Mouse (Mus musculus): ENCODE data around the gene Prkca. TPM values are rescaled to one million over a fixed set of nuclear protein-coding genes. Genes with fewer than 3 reads are reported as not detected.

Gene Prkca
- total and polyA plus RNA-seq, 3 experiments: 11.6 to 33.4 (median 32.2) TPM

GRCm38 (mm10) chr11:108178802-108179201, 164.9 kb downstream of the Prkca start:
- Histone ChIP-seq H3K4me3 (no peak overlapping the region), H3K36me3 (ENCODE audit: control insufficient read depth, insufficient read depth, low read length) (no peaks in the 10 kb centered on the region), H3K27ac (no peak overlapping the region), H3K9ac (ENCODE audit: low read depth, low read length) (no peak overlapping the region), H3K27me3 (ENCODE audit: control insufficient read depth, insufficient read depth, low read length) (no peaks in the 10 kb centered on the region), H3K4me1 (ENCODE audit: control insufficient read depth, insufficient read depth, low read length) (peaks cover 2% of the 10 kb centered on the region; the same call in 1 of the 2 replicates), H3K79me2 (replicated peaks; ENCODE audit: control insufficient read depth, insufficient read depth, low read length) (peaks cover 2% of the 10 kb centered on the region; the same call in 1 of the 2 replicates)
- 63% methylated on average over 5 of the region's 5 CpGs for WGBS
- no peak for TF ChIP-seq EP300 (IDR thresholded peaks at IDR 0.05; ENCODE audit: insufficient read depth, low read depth, low read length)
- TF ChIP-seq CTCF (IDR thresholded peaks at IDR 0.05): no peak
- TF ChIP-seq POLR2A (IDR thresholded peaks at IDR 0.05; ENCODE audit: insufficient read depth, low read depth, low read length): no peak
- DNase-seq: no peak
- intact Hi-C loops (cut with DNase I): no loop called here

- intact Hi-C loops (cut with DNase I): no loop called here
- Histone ChIP-seq H3K36me3 (ENCODE audit: control insufficient read depth, insufficient read depth, low read length) (no peaks in the 10 kb centered on the region), H3K4me1 (ENCODE audit: control insufficient read depth, insufficient read depth, low read length) (peaks cover 2% of the 10 kb centered on the region; the same call in 1 of the 2 replicates), H3K27me3 (ENCODE audit: control insufficient read depth, insufficient read depth, low read length) (no peaks in the 10 kb centered on the region), H3K9ac (ENCODE audit: low read depth, low read length) (no peak overlapping the region), H3K79me2 (replicated peaks; ENCODE audit: control insufficient read depth, insufficient read depth, low read length) (peaks cover 2% of the 10 kb centered on the region; the same call in 1 of the 2 replicates), H3K4me3 (no peak overlapping the region), H3K27ac (no peak overlapping the region)
- TF ChIP-seq EP300 (IDR thresholded peaks at IDR 0.05; ENCODE audit: insufficient read depth, low read depth, low read length): no peak
- TF ChIP-seq CTCF (IDR thresholded peaks at IDR 0.05): no peak
- no peak for TF ChIP-seq POLR2A (IDR thresholded peaks at IDR 0.05; ENCODE audit: insufficient read depth, low read depth, low read length)
- WGBS: 98% methylated on average over 3 of the region's 3 CpGs
- DNase-seq: no peak
Observed at GRCm38 (mm10) chr11:108178258-108178657, 165.5 kb downstream of the Prkca start.

GRCm38 (mm10) chr11:108176715-108177114, 167.0 kb downstream of the Prkca start:
- 86% methylated on average over 5 of the region's 5 CpGs for WGBS
- Histone ChIP-seq H3K4me3 (no peak overlapping the region), H3K79me2 (replicated peaks; ENCODE audit: control insufficient read depth, insufficient read depth, low read length) (peaks cover 2% of the 10 kb centered on the region; the same call in 1 of the 2 replicates), H3K36me3 (ENCODE audit: control insufficient read depth, insufficient read depth, low read length) (no peaks in the 10 kb centered on the region), H3K4me1 (ENCODE audit: control insufficient read depth, insufficient read depth, low read length) (peaks cover 2% of the 10 kb centered on the region; the same call in 1 of the 2 replicates), H3K27me3 (ENCODE audit: control insufficient read depth, insufficient read depth, low read length) (no peaks in the 10 kb centered on the region), H3K9ac (ENCODE audit: low read depth, low read length) (no peak overlapping the region), H3K27ac (no peak overlapping the region)
- TF ChIP-seq EP300 (IDR thresholded peaks at IDR 0.05; ENCODE audit: insufficient read depth, low read depth, low read length) (no peak), CTCF (IDR thresholded peaks at IDR 0.05) (no peak), POLR2A (IDR thresholded peaks at IDR 0.05; ENCODE audit: insufficient read depth, low read depth, low read length) (no peak)
- intact Hi-C loops (cut with DNase I): no loop called here
- DNase-seq: no peak

GRCm38 (mm10) chr11:108171917-108172316, 171.8 kb downstream of the Prkca start:
- Histone ChIP-seq H3K27me3 (ENCODE audit: control insufficient read depth, insufficient read depth, low read length) (no peaks in the 10 kb centered on the region), H3K9ac (ENCODE audit: low read depth, low read length) (no peak overlapping the region), H3K4me1 (ENCODE audit: control insufficient read depth, insufficient read depth, low read length) (no peaks in the 10 kb centered on the region; the same call in 1 of the 2 replicates), H3K36me3 (ENCODE audit: control insufficient read depth, insufficient read depth, low read length) (no peaks in the 10 kb centered on the region), H3K4me3 (no peak overlapping the region), H3K27ac (no peak overlapping the region), H3K79me2 (replicated peaks; ENCODE audit: control insufficient read depth, insufficient read depth, low read length) (peaks cover 2% of the 10 kb centered on the region; the same call in 1 of the 2 replicates)
- DNase-seq: no peak
- TF ChIP-seq CTCF (IDR thresholded peaks at IDR 0.05) (no peak), EP300 (IDR thresholded peaks at IDR 0.05; ENCODE audit: insufficient read depth, low read depth, low read length) (no peak), POLR2A (IDR thresholded peaks at IDR 0.05; ENCODE audit: insufficient read depth, low read depth, low read length) (no peak)
- 92% methylated on average over 5 of the region's 5 CpGs for WGBS
- intact Hi-C loops (cut with DNase I): no loop called here

GRCm38 (mm10) chr11:108171260-108171659, 172.5 kb downstream of the Prkca start:
- intact Hi-C loops (cut with DNase I): no loop called here
- no peak overlapping the region for H3K4me3 ChIP-seq
- DNase-seq: no peak
- H3K27me3 ChIP-seq (ENCODE audit: control insufficient read depth, insufficient read depth, low read length): no peaks in the 10 kb centered on the region
- no peak for TF ChIP-seq EP300 (IDR thresholded peaks at IDR 0.05; ENCODE audit: insufficient read depth, low read depth, low read length)
- TF ChIP-seq POLR2A (IDR thresholded peaks at IDR 0.05; ENCODE audit: insufficient read depth, low read depth, low read length): no peak
- TF ChIP-seq CTCF (IDR thresholded peaks at IDR 0.05): no peak
- no peak overlapping the region for H3K9ac ChIP-seq (ENCODE audit: low read depth, low read length)
- H3K36me3 ChIP-seq (ENCODE audit: control insufficient read depth, insufficient read depth, low read length): no peaks in the 10 kb centered on the region
- WGBS: 92% methylated on average over 6 of the region's 6 CpGs
- peaks cover 2% of the 10 kb centered on the region; the same call in 1 of the 2 replicates for H3K79me2 ChIP-seq (replicated peaks; ENCODE audit: control insufficient read depth, insufficient read depth, low read length)
- no peak overlapping the region for H3K27ac ChIP-seq
- H3K4me1 ChIP-seq (ENCODE audit: control insufficient read depth, insufficient read depth, low read length): no peaks in the 10 kb centered on the region; the same call in 1 of the 2 replicates

- WGBS: 86% methylated on average over 3 of the region's 3 CpGs
- no peak overlapping the region for H3K4me3 ChIP-seq
- no peak overlapping the region for H3K9ac ChIP-seq (ENCODE audit: low read depth, low read length)
- no peak overlapping the region for H3K27ac ChIP-seq
- H3K27me3 ChIP-seq (ENCODE audit: control insufficient read depth, insufficient read depth, low read length): no peaks in the 10 kb centered on the region
- no peaks in the 10 kb centered on the region for H3K79me2 ChIP-seq (replicated peaks; ENCODE audit: control insufficient read depth, insufficient read depth, low read length)
- intact Hi-C loops (cut with DNase I): no loop called here
- TF ChIP-seq EP300 (IDR thresholded peaks at IDR 0.05; ENCODE audit: insufficient read depth, low read depth, low read length) (no peak), CTCF (IDR thresholded peaks at IDR 0.05) (no peak), POLR2A (IDR thresholded peaks at IDR 0.05; ENCODE audit: insufficient read depth, low read depth, low read length) (no peak)
- peaks cover 1% of the 10 kb centered on the region; the same call in 1 of the 2 replicates for H3K4me1 ChIP-seq (ENCODE audit: control insufficient read depth, insufficient read depth, low read length)
- DNase-seq: no peak
- no peaks in the 10 kb centered on the region for H3K36me3 ChIP-seq (ENCODE audit: control insufficient read depth, insufficient read depth, low read length)
Observed at GRCm38 (mm10) chr11:108170107-108170506, 173.6 kb downstream of the Prkca start.

Measured in heart, adult 2 months (tissue).